Mouse (Mus musculus): ENCODE measurements at regions not wholly inside any gene's neighbourhood (a gene's known extent, or its start where the extent isn't known, plus 50 kb on each side); places are given as distances from the start of the nearest gene placed in this dataset.

DNA sequence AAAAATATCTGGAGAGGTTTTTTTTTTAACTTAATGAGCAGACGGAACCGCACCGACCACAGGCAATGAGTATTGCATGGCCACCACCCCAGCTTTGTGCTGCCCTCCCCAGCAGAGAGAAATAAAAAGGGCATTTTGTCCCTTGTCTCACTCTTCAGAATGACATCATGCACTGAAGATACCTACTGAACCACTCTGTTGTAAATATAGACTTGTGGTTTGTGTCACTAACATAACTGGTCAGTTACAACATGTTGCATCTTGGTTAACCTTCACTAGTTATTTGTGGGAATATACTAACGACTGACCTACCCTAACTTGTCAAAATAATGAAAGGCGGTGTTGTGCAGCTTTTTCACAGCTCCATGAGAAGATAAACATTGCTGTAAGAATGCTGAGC is 537.5 kb downstream of the Nfib start:
- TF ChIP-seq CTCF (IDR thresholded peaks at IDR 0.05; ENCODE audit: control insufficient read depth, insufficient read depth, insufficient read length) (no peak), MAX (IDR thresholded peaks at IDR 0.05) (no peak), USF1 (IDR thresholded peaks at IDR 0.05; ENCODE audit: low read depth) (no peak), MYOD1 (IDR thresholded peaks at IDR 0.05; ENCODE audit: control insufficient read depth, insufficient read length, low read depth) (no peak), CEBPB (IDR thresholded peaks at IDR 0.05; ENCODE audit: low read depth) (no peak), MYOG (IDR thresholded peaks at IDR 0.05; ENCODE audit: control insufficient read depth, extremely low read depth, insufficient read length) (no peak)
